Mouse (Mus musculus) fibroblast of lung, adult 2 months (primary cell): Measurements from ENCODE around the gene Cryaa.

Experiments used
- DNase-seq: peaks from one replicate; pipeline ENCODE4 v3.0.0-alpha.2; 2011; ENCODE audit warnings: low read depth

The Cryaa gene

DNA sequence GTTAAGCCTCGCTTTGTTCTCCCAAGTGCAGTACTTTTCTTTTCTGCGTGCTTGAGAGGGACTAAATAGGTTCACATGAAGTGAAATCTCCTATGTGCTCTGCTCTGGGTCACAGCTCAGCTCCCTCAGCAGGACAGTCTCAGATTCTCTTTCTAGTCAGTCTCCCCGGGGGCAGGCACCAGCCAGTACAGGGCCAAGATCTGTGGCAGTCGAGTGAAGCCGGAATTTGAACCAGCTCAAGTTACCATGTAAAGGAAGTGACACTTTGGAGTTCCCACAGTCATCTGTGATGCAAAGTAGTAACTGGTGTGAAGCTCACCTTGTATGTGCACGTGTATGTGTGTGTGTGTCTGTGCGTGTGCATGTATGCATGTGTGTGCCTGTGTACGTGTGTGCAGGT, 32.8 kb downstream of the Cryaa start:
- DNase-seq = no peak

- DNase-seq = no peak
These were observed 36.1 kb downstream of the Cryaa start for GRCm38 (mm10) chr17:31713709-31714108.

GRCm38 (mm10) chr17:31714125-31714524, 36.5 kb downstream of the Cryaa start:
- no peak for DNase-seq

DNA sequence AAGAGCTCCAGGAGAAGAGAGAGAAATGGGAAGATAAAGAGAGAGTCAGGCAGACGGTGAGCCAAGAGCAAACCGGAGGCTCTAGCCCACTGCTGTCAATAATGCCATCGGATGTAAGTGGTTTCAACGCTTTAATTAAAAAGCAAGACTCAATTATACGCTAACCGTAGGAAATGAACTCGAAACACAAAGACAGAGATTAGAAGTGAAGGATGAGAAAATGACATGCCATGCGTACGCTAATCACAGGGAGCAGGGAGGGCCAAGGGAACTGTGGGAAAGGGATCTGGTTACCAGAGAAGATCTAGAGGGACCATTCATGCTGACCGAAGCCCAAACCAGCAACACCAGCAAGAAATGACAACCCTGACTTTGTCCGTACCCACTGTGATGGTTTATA, 37.4 kb downstream of the Cryaa start:
- DNase-seq = no peak

- DNase-seq = no peak
These were observed 44.0 kb downstream of the Cryaa start for GRCm38 (mm10) chr17:31721637-31722036.

GRCm38 (mm10) chr17:31725366-31725765, 47.8 kb downstream of the Cryaa start:
- no peak for DNase-seq

GRCm38 (mm10) chr17:31726216-31726615, 48.6 kb downstream of the Cryaa start:
- DNase-seq = no peak

GRCm38 (mm10) chr17:31727230-31727629, 49.6 kb downstream of the Cryaa start:
- no peak for DNase-seq

DNA sequence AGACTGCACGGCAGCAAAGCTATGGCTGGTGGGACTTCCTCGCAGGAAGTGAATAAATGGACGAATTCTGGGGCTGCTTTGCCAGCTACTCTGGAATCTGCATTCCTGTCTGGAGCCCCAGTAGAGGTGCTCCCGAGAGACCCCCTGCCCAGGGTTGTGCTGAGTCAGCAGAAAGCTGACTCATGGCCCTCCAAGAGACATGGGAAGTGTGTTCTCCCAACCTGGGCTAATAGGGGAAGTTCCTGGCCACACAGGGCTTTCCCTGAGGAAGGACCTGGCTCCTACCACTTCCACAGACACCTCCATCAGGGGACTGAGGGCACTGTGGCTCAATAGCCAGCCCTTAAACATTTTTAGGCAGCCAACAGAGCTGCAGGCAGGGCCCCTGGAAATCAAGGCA, 50.4 kb downstream of the Cryaa start:
- DNase-seq = no peak

DNA sequence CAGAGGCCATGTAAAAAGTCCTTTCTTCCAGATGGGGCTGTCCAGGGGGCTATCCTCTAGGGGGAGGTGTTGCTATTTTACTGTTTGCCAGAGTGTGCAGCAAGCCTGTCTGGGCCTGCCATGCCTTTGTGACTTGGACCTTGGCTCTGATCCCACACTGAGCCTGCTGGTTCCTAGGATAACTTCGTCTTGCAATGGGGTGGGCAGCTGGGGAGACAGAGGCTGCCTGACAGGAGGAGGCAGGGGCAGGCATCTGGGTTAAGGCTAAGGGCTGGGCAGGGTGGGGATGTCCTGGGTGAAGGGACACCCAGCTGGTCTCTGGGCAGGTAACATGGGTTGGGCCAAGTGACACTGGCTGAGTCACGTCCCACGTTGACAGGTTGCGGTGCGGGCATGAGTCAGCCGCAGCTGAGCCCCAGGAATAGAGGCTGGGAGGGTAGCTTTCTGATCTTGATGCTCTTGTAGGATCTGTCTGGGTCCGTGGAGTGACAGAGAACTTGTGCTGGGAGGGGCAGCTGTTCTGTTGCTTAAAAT, 51.4 kb downstream of the Cryaa start:
- DNase-seq = no peak

- DNase-seq = no peak
These were observed 53.4 kb downstream of the Cryaa start for GRCm38 (mm10) chr17:31731038-31731437.
